Mouse (Mus musculus) heart, embryonic 13.5 days (tissue): ENCODE results near the gene Myo3a. TPM values are rescaled to one million over a fixed set of nuclear protein-coding genes. Genes with fewer than 3 reads are reported as not detected.
A peak's percentile ranks its signal among the peaks of the same experiment; 100 is the strongest.
"Not testable (repeated sequence)": the region's sequence is repeated elsewhere in the genome, so short reads cannot be mapped to it uniquely, and the experiment has no call there.

Experiments
- ATAC-seq: fragments of 200-750 bp; cut with Nextera tagmentation; 2 replicates; pipeline ENCODE4 v1.8.0; 2017; ENCODE audit warnings: moderate TSS enrichment; ENCODE audit not compliant: insufficient number of reproducible peaks, low FRiP score, low TSS enrichment; ENCODE audit errors: extremely low read depth
- H3K27ac ChIP-seq: fragments of 300-500 bp; sonication (generic); replicated peaks from 2 replicates; pipeline ENCODE4 v1.5.1; 2015; ENCODE audit warnings: moderate library complexity, mild to moderate bottlenecking, inconsistent platforms
- H3K27me3 ChIP-seq: fragments of 300-500 bp; sonication (generic); replicated peaks from 2 replicates; pipeline ENCODE4 v1.6.1; 2015; ENCODE audit warnings: mild to moderate bottlenecking, inconsistent platforms
- H3K36me3 ChIP-seq: fragments of 300-500 bp; sonication (generic); 2 replicates; pipeline ENCODE4 v1.6.1; 2015; ENCODE audit warnings: mild to moderate bottlenecking, inconsistent platforms
- H3K4me1 ChIP-seq: fragments of 300-500 bp; sonication (generic); 2 replicates; pipeline ENCODE4 v1.6.1; 2015; ENCODE audit warnings: inconsistent platforms
- H3K4me2 ChIP-seq: fragments of 300-500 bp; sonication (generic); 2 replicates; pipeline ENCODE4 v1.6.1; 2015; ENCODE audit warnings: inconsistent platforms, mild to moderate bottlenecking, moderate library complexity
- H3K4me3 ChIP-seq: fragments of 300-500 bp; sonication (generic); 2 replicates; pipeline ENCODE4 v1.5.1; 2015; ENCODE audit warnings: moderate library complexity, mild to moderate bottlenecking, inconsistent platforms
- H3K9ac ChIP-seq: fragments of 300-500 bp; sonication (generic); 2 replicates; pipeline ENCODE4 v1.6.1; 2015; ENCODE audit warnings: inconsistent platforms, mild to moderate bottlenecking, moderate library complexity
- H3K9me3 ChIP-seq: fragments of 300-500 bp; sonication (generic); 2 replicates; pipeline ENCODE4 v1.6.1; 2016; ENCODE audit warnings: inconsistent platforms
- WGBS: fragments of 180-500 bp; shearing (Covaris S2); methylation state at CpG from one replicate; pipeline ENCODE4 v1.1.7; 2015; ENCODE audit warnings: mixed read lengths; 5-methylcytosine and 5-hydroxymethylcytosine counted together
- polyA plus RNA-seq: library from polyadenylated mRNA; unstranded; fragments of >200 nt; fragmentation: Nextera tagmentation; extraction: Ambion mirVana; gene quantifications from 2 replicates; pipeline ENCODE4 v1.2.1, GENCODE M21; 2015

Gene Myo3a
- polyA plus RNA-seq, 1 experiment from 2014 or later, result not detected

DNA sequence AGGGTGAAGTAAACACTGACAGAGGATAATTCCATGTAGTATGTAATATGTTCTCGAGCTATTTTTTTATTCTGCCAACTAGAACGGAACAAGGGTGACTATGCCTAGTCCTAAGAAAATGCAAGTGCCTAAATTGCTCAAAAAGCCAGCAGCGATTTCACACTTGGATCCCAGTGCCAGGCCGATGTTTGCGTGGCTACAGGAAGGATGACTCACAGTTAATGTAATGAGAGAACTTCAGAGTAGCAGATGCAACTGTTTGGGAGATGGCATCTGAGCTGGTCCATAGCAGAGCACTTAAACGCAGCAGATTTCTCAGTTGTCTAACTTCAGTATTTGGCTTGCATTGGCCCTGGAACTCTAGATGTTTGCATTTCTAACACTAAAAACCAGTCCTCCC lies 321.1 kb downstream of the Myo3a start:
- ATAC-seq, result no peak
- WGBS, result 72% methylated on average over 6 of the region's 6 CpGs

DNA sequence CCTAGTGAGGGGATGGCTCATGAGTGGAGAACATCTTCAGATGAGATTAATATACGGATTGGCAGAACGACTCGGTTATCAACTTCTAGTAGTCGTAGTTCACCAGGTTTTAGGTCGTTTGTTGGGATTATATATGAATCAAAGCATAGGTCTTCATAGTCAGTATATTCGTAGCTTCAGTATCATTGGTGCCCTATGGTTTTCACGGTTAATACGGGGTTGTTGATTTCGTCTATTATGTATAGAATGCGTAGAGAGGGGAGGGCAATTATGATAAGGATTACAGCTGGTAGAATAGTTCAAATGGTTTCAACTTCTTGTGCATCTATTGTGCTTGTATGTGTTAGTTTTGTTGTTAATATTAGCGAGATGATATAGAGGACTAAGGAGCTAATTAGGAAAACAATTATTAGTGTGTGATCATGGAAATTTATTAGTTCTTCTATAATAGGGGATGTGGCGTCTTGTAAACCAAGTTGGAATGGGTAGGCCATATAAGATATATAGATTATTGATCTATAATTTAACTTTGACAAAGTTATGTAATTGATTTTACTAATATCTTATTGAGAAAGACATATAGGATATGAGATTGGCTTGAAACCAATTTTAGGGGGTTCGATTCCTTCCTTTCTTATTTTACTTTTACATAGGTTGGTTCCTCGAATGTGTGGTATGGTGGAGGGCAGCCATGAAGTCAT lies 360.3 kb downstream of the Myo3a start:
- 67% methylated on average over 14 of the region's 14 CpGs for WGBS
- H3K4me1 ChIP-seq, H3K4me3 ChIP-seq, H3K4me2 ChIP-seq, H3K36me3 ChIP-seq, H3K9me3 ChIP-seq, H3K9ac ChIP-seq, H3K27me3 ChIP-seq, H3K27ac ChIP-seq: not testable (repeated sequence)
- peak; percentile 74 for ATAC-seq

More for the DNA sequence above, 321.1 kb downstream of the Myo3a start:
- Histone ChIP-seq H3K4me3 (no peak overlapping the region), H3K27ac (no peak overlapping the region), H3K4me2 (no peak overlapping the region), H3K27me3 (no peaks in the 10 kb centered on the region), H3K36me3 (no peaks in the 10 kb centered on the region), H3K4me1 (no peaks in the 10 kb centered on the region), H3K9me3 (no peaks in the 10 kb centered on the region), H3K9ac (no peak overlapping the region)

GRCm38 (mm10) chr2:22588170-22588541 lies 360.9 kb downstream of the Myo3a start:
- not testable (repeated sequence) for H3K4me3 ChIP-seq, H3K4me2 ChIP-seq, H3K4me1 ChIP-seq, H3K27ac ChIP-seq, H3K36me3 ChIP-seq, H3K9me3 ChIP-seq, H3K27me3 ChIP-seq, H3K9ac ChIP-seq
- ATAC-seq, result peak; percentile 22
- WGBS, result 82% methylated on average over 5 of the region's 5 CpGs

DNA sequence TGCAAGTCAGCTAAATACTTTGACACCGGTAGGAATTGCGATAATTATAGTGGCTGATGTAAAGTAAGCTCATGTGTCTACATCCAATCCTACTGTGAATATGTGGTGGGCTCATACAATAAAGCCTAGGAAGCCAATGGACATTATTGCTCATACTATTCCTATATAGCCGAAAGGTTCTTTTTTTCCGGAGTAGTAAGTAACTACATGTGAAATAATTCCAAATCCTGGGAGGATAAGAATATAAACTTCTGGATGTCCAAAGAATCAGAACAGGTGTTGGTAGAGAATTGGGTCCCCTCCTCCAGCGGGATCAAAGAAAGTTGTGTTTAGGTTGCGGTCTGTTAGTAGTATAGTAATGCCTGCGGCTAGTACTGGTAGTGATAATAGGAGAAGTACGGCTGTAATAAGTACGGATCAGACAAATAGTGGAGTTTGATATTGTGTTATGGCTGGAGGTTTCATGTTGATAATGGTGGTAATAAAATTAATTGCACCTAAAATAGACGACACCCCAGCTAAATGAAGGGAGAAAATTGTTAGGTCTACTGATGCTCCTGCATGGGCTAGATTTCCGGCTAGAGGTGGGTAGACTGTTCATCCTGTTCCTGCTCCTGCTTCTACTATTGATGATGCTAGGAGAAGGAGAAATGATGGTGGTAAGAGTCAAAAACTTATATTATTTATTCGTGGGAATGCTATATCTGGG lies 361.5 kb downstream of the Myo3a start:
- 57% methylated on average over 12 of the region's 12 CpGs for WGBS
- peak; percentile 88 for ATAC-seq
- H3K4me1 ChIP-seq, H3K36me3 ChIP-seq, H3K9me3 ChIP-seq, H3K4me2 ChIP-seq, H3K27ac ChIP-seq, H3K27me3 ChIP-seq, H3K9ac ChIP-seq, H3K4me3 ChIP-seq: not testable (repeated sequence)

GRCm38 (mm10) chr2:22589382-22590205 lies 362.3 kb downstream of the Myo3a start:
- not testable (repeated sequence) for H3K36me3 ChIP-seq, H3K9ac ChIP-seq, H3K27me3 ChIP-seq, H3K4me3 ChIP-seq, H3K9me3 ChIP-seq, H3K27ac ChIP-seq, H3K4me1 ChIP-seq, H3K4me2 ChIP-seq
- 79% methylated on average over 16 of the region's 17 CpGs for WGBS
- ATAC-seq, result peak; percentile 84

GRCm38 (mm10) chr2:22590206-22590490 lies 362.8 kb downstream of the Myo3a start:
- Histone ChIP-seq H3K27ac (no peak overlapping the region), H3K4me2 (no peak overlapping the region), H3K9ac (no peak overlapping the region), H3K4me1 (no peaks in the 10 kb centered on the region), H3K9me3 (no peaks in the 10 kb centered on the region), H3K36me3 (no peaks in the 10 kb centered on the region), H3K4me3 (no peak overlapping the region), H3K27me3 (no peaks in the 10 kb centered on the region)
- ATAC-seq, result no peak

- Histone ChIP-seq H3K4me1 (peaks cover 17% of the 10 kb centered on the region), H3K27me3 (peaks cover 67% of the 10 kb centered on the region), H3K9me3 (no peaks in the 10 kb centered on the region), H3K36me3 (no peaks in the 10 kb centered on the region), H3K27ac (no peak overlapping the region), H3K4me2 (no peak overlapping the region), H3K9ac (no peak overlapping the region), H3K4me3 (no peak overlapping the region)
- no peak for ATAC-seq
- 5% methylated on average over 9 of the region's 9 CpGs for whole genome bisulfite sequencing
Measured at GRCm38 (mm10) chr2:22617951-22618350, 390.6 kb downstream of the Myo3a start.

- Histone ChIP-seq H3K4me1 (peaks cover 29% of the 10 kb centered on the region), H3K4me3 (no peak overlapping the region), H3K9me3 (no peaks in the 10 kb centered on the region), H3K36me3 (no peaks in the 10 kb centered on the region), H3K27ac (no peak overlapping the region), H3K4me2 (no peak overlapping the region), H3K27me3 (peaks cover 82% of the 10 kb centered on the region), H3K9ac (no peak overlapping the region)
- ATAC-seq, result no peak
- 2% methylated on average over 12 of the region's 12 CpGs for WGBS
Measured at GRCm38 (mm10) chr2:22619416-22619815, 392.1 kb downstream of the Myo3a start.

- peaks cover 88% of the 10 kb centered on the region for H3K27me3 ChIP-seq
- no peaks in the 10 kb centered on the region for H3K36me3 ChIP-seq
- no peak overlapping the region for H3K27ac ChIP-seq
- no peak overlapping the region for H3K9ac ChIP-seq
- H3K9me3 ChIP-seq, result no peaks in the 10 kb centered on the region
- no peak overlapping the region for H3K4me2 ChIP-seq
- WGBS, result 2% methylated on average over 6 of the region's 6 CpGs
- no peak overlapping the region for H3K4me3 ChIP-seq
- H3K4me1 ChIP-seq, result peaks cover 29% of the 10 kb centered on the region
- no peak for ATAC-seq
Measured at GRCm38 (mm10) chr2:22620030-22620429, 392.7 kb downstream of the Myo3a start.

GRCm38 (mm10) chr2:22620534-22620933 lies 393.2 kb downstream of the Myo3a start:
- no peaks in the 10 kb centered on the region for H3K36me3 ChIP-seq
- no peak overlapping the region for H3K4me2 ChIP-seq
- WGBS, result 12% methylated on average over 7 of the region's 7 CpGs
- no peaks in the 10 kb centered on the region for H3K9me3 ChIP-seq
- peaks cover 29% of the 10 kb centered on the region for H3K4me1 ChIP-seq
- H3K9ac ChIP-seq, result no peak overlapping the region
- no peak overlapping the region for H3K27ac ChIP-seq
- no peak for ATAC-seq
- H3K27me3 ChIP-seq, result peaks cover 93% of the 10 kb centered on the region
- no peak overlapping the region for H3K4me3 ChIP-seq

- H3K36me3 ChIP-seq, result no peaks in the 10 kb centered on the region
- H3K27ac ChIP-seq, result no peak overlapping the region
- no peak for ATAC-seq
- H3K4me3 ChIP-seq, result peak overlapping the region; percentile 55
- peaks cover 99% of the 10 kb centered on the region for H3K27me3 ChIP-seq
- WGBS, result 3% methylated on average over 20 of the region's 20 CpGs
- peaks cover 29% of the 10 kb centered on the region for H3K4me1 ChIP-seq
- no peak overlapping the region for H3K9ac ChIP-seq
- peak overlapping the region; percentile 87 for H3K4me2 ChIP-seq
- no peaks in the 10 kb centered on the region for H3K9me3 ChIP-seq
Measured at GRCm38 (mm10) chr2:22620978-22621827, 393.9 kb downstream of the Myo3a start.
